Mouse (Mus musculus) kidney, postnatal 0 days (tissue): ENCODE results near the gene Slc22a23. TPM values are rescaled to one million over a fixed set of nuclear protein-coding genes. Genes with fewer than 3 reads are reported as not detected.
A peak's percentile ranks its signal among the peaks of the same experiment; 100 is the strongest.

ENCODE experiments used
- ATAC-seq: fragments of 200-750 bp; cut with Nextera tagmentation; replicated peaks from 2 replicates; pipeline ENCODE4 v1.8.0; 2017; ENCODE audit warnings: low read depth, moderate number of reproducible peaks, moderate TSS enrichment, moderate library complexity; ENCODE audit not compliant: low FRiP score
- DNase-seq: peaks from one replicate; pipeline ENCODE4 v3.0.0-alpha.2; 2016; ENCODE audit warnings: low spot score
- H3K27ac ChIP-seq: fragments of 300-500 bp; sonication (generic); 2 replicates; pipeline ENCODE4 v1.5.1; 2014; ENCODE audit warnings: mild to moderate bottlenecking
- H3K27me3 ChIP-seq: fragments of 300-500 bp; sonication (generic); 2 replicates; pipeline ENCODE4 v1.6.1; 2014; ENCODE audit warnings: low read length, mixed read lengths; ENCODE audit not compliant: insufficient read depth
- H3K36me3 ChIP-seq: fragments of 300-500 bp; sonication (generic); 2 replicates; pipeline ENCODE4 v1.6.1; 2014; ENCODE audit warnings: low read length, mixed read lengths; ENCODE audit not compliant: insufficient read depth
- H3K4me1 ChIP-seq: fragments of 300-500 bp; sonication (generic); replicated peaks from 2 replicates; pipeline ENCODE4 v1.6.1; 2014; ENCODE audit warnings: antibody characterized with exemption, low read length, mixed read lengths; ENCODE audit not compliant: insufficient read depth
- H3K4me2 ChIP-seq: fragments of 300-500 bp; sonication (generic); 2 replicates; pipeline ENCODE4 v1.6.1; 2014; ENCODE audit warnings: mild to moderate bottlenecking, low read length, moderate library complexity, mixed read lengths
- H3K4me3 ChIP-seq: fragments of 300-500 bp; sonication (generic); replicated peaks from 2 replicates; pipeline ENCODE4 v1.5.1; 2014; ENCODE audit warnings: low read depth, low read length
- H3K9ac ChIP-seq: fragments of 300-500 bp; sonication (generic); 2 replicates; pipeline ENCODE4 v1.6.1; 2014; ENCODE audit warnings: low read depth, low read length
- H3K9me3 ChIP-seq: fragments of 300-500 bp; sonication (generic); replicated peaks from 2 replicates; pipeline ENCODE4 v1.6.1; 2016; ENCODE audit warnings: low read length, inconsistent platforms, mixed read lengths
- CTCF ChIP-seq: IDR thresholded peaks from 2 replicates; pipeline ENCODE4 v1.5.1; 2016; ENCODE audit warnings: antibody characterized with exemption, low read depth, mild to moderate bottlenecking, moderate library complexity
- WGBS: fragments of 180-500 bp; shearing (Covaris S2); extraction: QIAGEN DNeasy Blood & Tissue Kit; methylation state at CpG from one replicate; pipeline ENCODE4 v1.1.7; 2014; 5-methylcytosine and 5-hydroxymethylcytosine counted together
- polyA plus RNA-seq: library from polyadenylated mRNA; unstranded; fragments of >200 nt; fragmentation: Nextera tagmentation; extraction: Ambion mirVana; gene quantifications from 2 replicates; pipeline ENCODE4 v1.2.1, GENCODE M21; 2015

Slc22a23 gene
- polyA plus RNA-seq, 1 experiment from 2014 or later, result 4.3 TPM

- Histone ChIP-seq H3K4me1 (no peaks in the 10 kb centered on the region), H3K27me3 (no peaks in the 10 kb centered on the region), H3K9me3 (no peaks in the 10 kb centered on the region), H3K9ac (no peak overlapping the region), H3K27ac (no peak overlapping the region), H3K36me3 (no peaks in the 10 kb centered on the region), H3K4me2 (no peak overlapping the region), H3K4me3 (no peak overlapping the region)
- 82% methylated on average over 4 of the region's 4 CpGs for WGBS
- no peak for TF ChIP-seq CTCF
- DNase-seq, result no peak
- ATAC-seq, result no peak
Measured at GRCm38 (mm10) chr13:34313033-34313491, 31.9 kb downstream of the Slc22a23 start.

GRCm38 (mm10) chr13:34312346-34313002 lies 32.5 kb downstream of the Slc22a23 start:
- Histone ChIP-seq H3K27ac (no peak overlapping the region), H3K4me2 (no peak overlapping the region), H3K4me3 (no peak overlapping the region), H3K27me3 (no peaks in the 10 kb centered on the region), H3K4me1 (no peaks in the 10 kb centered on the region), H3K9ac (no peak overlapping the region), H3K9me3 (no peaks in the 10 kb centered on the region), H3K36me3 (no peaks in the 10 kb centered on the region)
- TF ChIP-seq CTCF, result no peak
- WGBS, result 82% methylated on average over 2 of the region's 2 CpGs
- DNase-seq (no peak), ATAC-seq (no peak)

- Histone ChIP-seq H3K4me2 (no peak overlapping the region), H3K9ac (no peak overlapping the region), H3K36me3 (no peaks in the 10 kb centered on the region), H3K27me3 (no peaks in the 10 kb centered on the region), H3K4me1 (0 out of 2 replicates have a peak, but pooled peaks cover 6% of the 10 kb centered on the region), H3K27ac (no peak overlapping the region), H3K4me3 (no peak overlapping the region), H3K9me3 (no peaks in the 10 kb centered on the region)
- TF ChIP-seq CTCF, result no peak
- 71% methylated on average over 2 of the region's 2 CpGs for WGBS
- DNase-seq (no peak), ATAC-seq (no peak)
Measured at GRCm38 (mm10) chr13:34311593-34311992, 33.4 kb downstream of the Slc22a23 start.

GRCm38 (mm10) chr13:34308604-34308927 lies 36.4 kb downstream of the Slc22a23 start:
- Histone ChIP-seq H3K4me3 (no peak overlapping the region), H3K4me1 (0 out of 2 replicates have a peak, but pooled peaks cover 9% of the 10 kb centered on the region)
- no peak for TF ChIP-seq CTCF

DNA sequence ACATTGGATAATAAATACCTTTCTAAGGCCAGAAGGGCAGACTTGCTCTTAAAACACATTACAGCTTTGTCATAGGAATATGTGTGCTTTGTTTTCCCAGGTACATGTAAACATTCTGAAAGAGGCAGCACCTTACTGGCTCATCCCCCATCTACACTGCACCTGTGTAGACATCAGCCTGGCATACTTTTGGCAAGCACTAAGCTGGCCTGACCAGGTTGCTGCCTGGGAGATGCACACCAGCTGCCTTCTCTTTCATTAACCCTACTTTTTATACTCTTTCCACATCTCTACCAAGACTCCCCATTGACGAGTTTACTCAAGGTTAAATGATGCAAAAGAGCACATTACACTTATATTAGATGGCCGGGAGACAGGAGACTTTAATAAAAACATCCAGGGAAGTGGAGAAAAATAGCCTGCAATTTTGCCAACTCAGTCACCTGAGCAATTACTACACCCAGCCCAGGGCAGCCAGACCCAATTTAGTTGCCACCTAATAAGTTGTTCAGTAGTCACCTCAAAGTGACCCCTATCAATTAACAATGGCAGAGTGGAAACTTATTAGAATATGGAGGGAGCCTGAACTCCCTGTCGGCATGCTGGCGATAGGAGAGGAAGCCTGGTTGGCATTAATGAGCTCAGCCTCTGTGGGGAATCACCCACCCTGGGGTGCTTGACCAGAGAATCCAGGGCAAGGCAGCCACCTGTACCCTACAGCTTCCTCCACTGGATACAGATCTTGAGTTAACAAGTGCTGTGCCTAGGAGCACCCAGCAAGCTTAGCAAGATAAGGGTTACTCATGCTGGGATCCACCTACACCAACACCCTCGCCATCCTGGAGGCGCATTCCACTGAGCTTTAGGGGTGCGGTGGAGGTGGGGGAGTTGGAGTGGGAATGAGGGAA lies 37.0 kb downstream of the Slc22a23 start:
- Histone ChIP-seq H3K9ac (no peak overlapping the region), H3K9me3 (no peaks in the 10 kb centered on the region), H3K27me3 (no peaks in the 10 kb centered on the region), H3K36me3 (no peaks in the 10 kb centered on the region), H3K4me3 (no peak overlapping the region), H3K4me1 (0 out of 2 replicates have a peak, but pooled peaks cover 9% of the 10 kb centered on the region), H3K27ac (no peak overlapping the region), H3K4me2 (no peak overlapping the region)
- TF ChIP-seq CTCF, result no peak
- WGBS, result 55% methylated on average over 7 of the region's 7 CpGs
- DNase-seq (no peak), ATAC-seq (peak; percentile 38; the same call in 1 of the 2 replicates)

More at GRCm38 (mm10) chr13:34308604-34308927, 36.4 kb downstream of the Slc22a23 start:
- Histone ChIP-seq H3K4me2 (no peak overlapping the region), H3K27me3 (no peaks in the 10 kb centered on the region), H3K9me3 (no peaks in the 10 kb centered on the region), H3K36me3 (no peaks in the 10 kb centered on the region), H3K27ac (no peak overlapping the region), H3K9ac (no peak overlapping the region)
- 76% methylated on average over 3 of the region's 3 CpGs for WGBS
- DNase-seq (no peak), ATAC-seq (no peak)

DNA sequence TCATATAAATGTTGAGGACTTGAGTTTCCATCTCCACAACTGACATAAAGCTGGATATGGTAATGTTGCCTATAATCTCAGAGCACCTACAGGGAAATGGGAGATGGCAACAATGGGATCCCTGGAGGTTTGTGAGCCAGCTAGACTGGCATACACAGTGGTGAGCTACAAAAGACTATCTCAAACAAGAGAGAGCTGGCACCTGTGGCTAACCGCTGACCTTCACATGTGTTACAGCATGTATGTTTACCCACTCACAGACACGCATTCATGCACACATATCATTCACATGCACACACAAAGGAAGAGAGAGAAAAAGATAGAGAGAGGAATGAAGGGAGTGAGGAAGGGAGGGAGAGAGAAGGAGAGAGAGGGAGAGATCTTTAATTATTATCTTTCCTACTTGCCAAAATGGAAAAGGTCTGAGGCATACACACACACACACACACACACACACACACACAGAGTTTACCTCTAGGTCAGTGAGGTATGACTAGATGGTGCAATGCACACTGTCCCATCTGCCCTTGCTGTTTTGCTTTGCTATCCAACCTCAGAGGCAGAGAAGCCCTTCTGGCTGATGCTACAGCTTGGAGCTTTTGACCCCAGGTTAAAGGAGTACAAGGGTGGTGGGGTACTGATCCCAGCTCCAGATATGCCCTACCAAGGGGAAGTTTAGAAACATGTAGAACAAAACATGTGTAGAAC lies 38.9 kb downstream of the Slc22a23 start:
- DNase-seq (no peak), ATAC-seq (no peak)
- H3K36me3 ChIP-seq, result no peaks in the 10 kb centered on the region
- no peak overlapping the region for H3K4me3 ChIP-seq
- no peak overlapping the region for H3K4me2 ChIP-seq
- H3K27ac ChIP-seq, result no peak overlapping the region
- WGBS, result 100% methylated on average over 2 of the region's 2 CpGs
- no peaks in the 10 kb centered on the region for H3K27me3 ChIP-seq
- no peaks in the 10 kb centered on the region for H3K9me3 ChIP-seq
- H3K4me1 ChIP-seq, result 0 out of 2 replicates have a peak, but pooled peaks cover 9% of the 10 kb centered on the region
- no peak for TF ChIP-seq CTCF
- H3K9ac ChIP-seq, result no peak overlapping the region
